Mouse (Mus musculus) adrenal gland, postnatal 14 days (tissue): ENCODE data around the gene Galns. TPM values are rescaled to one million over a fixed set of nuclear protein-coding genes. Genes with fewer than 3 reads are reported as not detected.

Experiments
- DNase-seq: peaks from one replicate; pipeline ENCODE4 v3.0.0; 2021; ENCODE audit warnings: mixed read lengths
- total RNA-seq: library from RNA; stranded (reverse); gene quantifications from 2 replicates; pipeline ENCODE4 v1.2.3, GENCODE M21; 2021

The Galns gene
- total RNA-seq, 1 experiment from 2014 or later: 5.4 TPM

DNA sequence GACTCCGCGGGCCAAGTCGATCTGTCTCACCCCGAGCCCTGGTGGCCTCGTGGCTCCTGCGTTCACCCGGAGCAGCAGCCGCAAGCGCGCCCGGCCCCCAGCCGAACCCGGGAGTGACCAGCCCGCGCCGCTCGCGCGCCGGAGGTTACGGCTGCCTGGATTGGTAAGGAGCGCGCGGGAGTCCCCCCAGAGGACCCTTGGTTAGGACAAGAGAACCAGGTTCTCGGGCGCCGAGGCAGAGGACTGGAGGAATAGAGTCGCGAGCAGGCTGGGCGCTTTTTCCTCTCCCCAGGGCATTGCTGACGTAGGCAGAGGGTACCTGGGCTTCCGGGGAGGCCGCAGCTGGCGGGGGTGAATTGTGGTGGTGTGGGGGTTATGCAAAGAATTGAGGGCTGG, 43.2 kb downstream of the Galns start:
- DNase-seq: peak; percentile 57

DNA sequence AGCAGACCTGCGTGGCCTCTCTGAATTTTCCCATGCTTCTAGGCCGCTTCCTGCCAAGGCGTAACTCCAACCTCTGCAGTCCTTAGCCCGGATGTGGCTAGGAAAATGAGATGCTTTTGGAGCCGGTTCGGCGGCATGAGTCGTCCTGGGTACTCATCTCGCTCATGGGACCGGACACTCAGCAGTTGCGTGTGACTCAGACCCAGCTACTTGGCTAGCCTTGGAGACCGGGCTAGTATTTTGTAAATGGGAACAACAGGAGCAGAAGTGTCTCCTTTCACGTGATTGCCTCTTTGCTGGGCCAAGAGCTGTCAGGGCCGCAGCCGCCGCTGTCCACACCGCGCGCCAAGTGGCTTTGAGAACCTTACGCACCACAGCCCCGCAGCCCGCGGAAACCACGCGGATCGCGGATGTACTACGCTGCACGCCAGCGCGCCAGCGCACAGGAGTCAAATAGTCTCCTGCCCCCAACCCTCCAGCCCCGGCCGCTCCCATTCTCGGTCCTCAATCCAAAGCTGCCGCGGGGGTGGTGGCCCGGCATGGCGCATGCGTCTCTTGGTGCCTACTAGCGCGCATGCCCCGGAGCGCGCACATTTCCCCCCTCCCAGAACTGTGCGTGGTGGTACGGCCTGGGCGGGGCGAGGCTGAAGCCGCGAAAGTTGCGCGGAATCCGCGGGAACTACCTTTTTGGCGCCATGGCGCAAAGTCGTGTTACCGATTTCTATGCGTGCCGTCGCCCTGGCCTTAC, 43.7 kb downstream of the Galns start, which contains the start of gene Cdt1:
Gene Cdt1, plus strand, starts transcription at position 655 of the 748 bp plus-strand sequence.
- DNase-seq: peak; percentile 97

DNA sequence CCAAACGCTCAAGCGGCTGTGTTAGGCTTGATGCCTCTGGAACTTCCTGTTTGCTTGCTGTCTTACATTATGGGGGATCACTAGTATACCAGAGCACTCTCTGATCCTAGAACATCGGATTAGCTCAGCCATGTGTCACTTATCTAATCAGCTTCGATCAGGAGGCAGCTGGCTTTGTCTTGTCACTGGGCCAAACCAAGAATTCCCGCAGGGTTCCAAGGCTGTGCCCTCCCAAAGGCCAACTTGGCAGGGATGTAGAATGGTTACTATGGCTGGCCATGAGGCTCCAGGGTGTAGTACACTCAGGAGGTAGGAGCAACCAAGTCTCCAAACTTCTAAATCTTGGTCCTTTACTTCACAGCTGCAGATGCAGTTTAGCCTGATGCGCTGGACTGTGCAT, 44.5 kb downstream of the Galns start:
- DNase-seq: peak; percentile 72

DNA sequence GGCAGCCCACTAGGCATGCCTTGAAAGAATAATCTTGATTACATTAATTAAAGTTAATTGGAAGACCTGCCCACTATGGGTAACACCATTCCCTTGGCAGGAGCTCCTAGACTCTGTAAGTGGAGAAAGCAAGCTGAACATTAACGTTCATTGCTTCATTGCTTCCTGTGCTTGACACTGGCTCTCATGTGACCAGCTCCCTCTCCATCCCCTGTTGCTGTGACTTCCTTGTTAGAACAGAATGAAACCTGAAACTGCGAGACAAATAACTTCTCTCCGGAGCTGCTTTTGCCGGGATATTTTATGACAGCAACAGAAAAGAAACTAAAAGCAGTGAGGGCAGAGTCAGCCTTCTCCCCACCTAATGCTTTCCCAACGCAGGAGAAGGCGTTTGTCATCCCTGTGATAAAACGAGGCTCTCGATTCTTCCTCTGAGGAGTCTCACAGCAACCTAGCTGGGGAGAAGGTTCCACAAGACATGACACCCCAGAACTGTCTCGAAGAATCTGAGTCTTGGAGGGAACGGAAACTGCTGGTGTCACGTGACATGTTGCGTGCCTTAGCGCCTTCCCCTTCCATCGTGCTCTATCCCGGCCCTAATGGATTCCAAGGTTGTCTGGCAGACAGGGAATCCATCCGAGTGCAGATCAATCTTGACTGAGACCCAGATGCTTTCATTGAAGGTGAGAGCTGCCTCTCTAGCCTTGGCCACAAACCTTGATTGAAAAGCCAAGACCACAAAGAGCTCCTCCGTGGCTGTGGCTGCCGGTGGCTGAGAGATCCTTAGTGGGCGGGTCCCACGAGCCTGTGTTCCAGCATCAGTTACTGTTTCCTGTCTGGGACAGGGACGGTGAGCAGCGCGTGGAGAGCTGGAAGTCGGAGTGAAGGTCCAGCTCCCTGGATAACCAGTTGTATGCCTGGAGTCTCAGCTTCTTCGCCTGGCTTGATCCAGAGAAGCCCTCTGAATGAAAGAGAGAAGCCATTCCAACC, 46.6 kb downstream of the Galns start:
- no peak for DNase-seq

DNA sequence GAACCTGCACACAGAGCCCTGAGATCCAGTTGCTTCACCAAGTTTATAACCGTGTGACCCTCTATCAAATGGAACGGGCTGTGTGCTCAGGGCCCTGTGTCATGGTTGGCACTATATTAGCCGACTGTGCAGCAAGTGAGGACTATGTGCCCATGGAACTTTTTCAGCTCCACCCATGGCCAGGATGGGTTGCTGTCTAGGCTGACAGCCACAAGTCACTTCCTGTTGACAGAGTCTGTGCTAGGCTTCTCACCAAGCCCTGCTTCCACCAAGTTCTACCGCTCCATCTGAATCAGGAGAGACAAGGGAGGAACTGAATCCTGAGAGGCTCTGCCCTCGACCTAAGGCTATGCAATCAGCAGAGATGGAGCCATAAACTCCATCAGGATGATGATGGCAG, 50.1 kb downstream of the Galns start:
- no peak for DNase-seq

DNA sequence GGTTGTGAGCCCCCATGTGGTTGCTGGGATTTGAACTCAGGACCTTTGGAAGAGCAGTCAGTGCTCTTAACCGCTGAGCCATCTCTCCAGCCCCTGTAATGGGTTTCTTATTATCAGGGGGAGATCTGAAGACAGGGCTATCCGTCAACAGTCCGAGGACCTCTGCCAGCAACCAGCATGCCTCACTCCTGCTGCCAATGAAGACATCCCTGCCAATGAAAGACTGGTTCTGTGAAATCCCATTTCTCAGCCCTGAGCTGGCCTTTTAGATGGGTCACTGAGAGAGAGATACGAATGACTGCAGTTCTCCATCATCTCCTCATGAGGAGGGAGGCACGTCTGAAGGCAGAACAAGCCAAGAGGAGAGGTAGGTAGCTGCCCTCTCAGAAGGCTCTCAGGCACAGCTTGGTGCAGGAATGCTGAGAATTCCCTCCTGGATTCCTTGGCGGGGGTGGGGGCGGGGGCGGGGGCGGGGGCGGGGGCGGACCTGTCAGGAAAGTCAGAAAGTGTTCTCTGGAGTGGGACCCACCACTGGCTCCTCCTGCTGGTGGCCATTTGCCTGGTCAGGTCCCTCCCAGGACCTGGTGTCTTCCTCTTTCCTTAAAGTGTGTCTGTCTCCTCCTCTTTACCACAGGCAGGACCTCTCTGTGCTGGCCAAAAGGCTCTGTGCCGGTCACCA, 52.5 kb downstream of the Galns start:
- DNase-seq: no peak

DNA sequence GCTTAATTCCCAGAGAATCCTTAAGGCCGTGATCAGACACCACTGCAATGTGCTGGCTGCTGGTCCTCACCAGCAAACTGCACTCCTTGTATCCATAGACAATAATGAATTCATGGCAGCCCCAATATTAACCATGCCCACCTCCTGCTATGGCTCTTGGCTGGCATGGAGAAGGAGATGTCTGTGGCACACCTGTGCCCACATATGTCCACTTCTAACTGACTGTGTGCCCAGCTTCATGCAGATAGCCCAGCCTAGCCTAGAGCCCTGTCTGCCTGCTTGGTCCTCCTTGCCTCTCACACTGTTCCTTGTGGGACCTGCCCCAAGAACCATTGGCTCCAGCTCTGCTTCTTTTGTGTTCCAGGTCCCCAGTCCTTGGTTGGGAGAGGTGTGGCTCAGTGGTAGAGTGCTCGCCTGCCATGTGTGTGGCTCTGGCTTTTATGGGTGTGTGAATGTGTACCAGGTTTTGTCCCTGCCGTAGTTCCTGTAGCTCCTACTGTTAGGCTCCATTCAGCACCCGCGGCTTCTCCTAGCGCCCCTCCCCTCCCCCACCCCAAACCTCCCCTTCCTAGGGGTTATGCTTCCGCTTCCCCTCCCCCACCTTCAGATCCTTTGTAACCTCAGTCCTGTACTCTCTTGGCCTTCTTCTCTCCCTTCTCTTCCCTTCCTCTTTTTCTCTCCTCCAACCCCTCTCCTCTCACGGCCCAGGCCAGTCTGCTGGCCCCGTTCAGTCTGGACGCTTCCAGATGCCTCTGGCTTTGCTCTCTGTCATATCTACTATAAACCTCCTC, 53.8 kb downstream of the Galns start:
- DNase-seq: no peak

DNA sequence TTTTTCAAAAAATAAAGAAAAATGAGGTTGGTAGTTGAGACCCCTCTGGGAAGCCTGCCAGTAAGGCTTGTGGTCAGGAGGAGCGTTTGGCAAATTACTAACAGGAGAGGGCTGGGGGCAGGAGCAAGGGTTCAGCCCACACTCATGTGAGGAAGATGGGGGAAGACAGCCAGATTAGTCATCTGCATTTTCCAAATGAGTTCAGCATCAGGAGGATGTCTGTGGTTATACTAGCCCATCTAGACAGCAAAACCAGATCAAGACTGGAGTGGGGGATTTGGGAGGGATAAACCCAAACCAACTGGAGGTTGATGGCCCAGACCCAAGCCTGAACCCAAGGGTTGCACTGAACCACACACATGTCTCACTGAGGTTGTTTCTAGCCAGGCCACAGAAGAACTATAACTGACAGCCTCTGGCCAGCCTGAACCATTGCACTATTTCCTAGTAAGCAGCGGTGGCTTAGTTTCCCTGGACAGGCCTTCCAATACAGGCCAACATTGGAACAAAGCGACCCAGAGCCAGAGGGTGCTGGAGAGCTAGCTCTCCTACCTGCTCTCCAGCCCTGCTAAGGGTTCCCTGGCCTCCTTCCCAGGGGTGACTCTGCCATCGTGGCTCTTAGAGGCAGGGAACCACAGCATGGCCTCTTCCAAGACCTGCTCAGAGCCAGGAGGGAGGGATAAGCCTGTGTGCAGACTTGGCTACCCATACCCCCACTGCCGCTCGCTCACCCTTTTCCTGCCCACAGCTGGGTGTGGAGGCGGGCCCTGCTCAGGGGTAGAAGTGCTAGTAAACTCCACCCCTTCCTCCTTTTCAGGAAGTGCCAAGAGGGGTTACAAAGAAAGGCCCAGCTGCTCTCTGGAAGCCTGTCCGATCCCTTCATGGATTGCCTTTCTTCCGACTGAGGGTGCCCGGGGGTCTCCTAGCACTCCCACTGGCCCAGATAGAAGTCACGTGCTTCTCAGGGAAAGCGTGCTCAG, 54.9 kb downstream of the Galns start:
- DNase-seq: peak; percentile 81

DNA sequence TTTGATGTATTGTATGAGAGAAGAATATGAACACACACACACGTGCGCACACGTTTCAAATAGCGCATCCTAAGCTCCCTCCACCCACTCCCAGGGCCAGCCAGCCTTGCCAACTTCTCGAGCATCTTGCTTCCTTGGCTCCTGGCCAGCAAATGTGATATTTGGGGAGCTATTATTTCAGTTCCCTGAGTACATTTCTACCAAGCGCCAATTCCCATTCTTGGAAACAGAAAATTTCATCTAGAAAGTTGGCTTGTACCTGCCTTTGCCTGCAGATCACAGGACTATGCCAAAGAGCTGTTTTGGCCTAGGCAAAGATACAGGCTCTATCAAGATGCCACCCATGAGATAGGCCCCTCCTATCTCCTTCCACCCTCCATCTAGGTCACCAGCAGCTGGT, 56.5 kb downstream of the Galns start:
- DNase-seq: no peak

DNA sequence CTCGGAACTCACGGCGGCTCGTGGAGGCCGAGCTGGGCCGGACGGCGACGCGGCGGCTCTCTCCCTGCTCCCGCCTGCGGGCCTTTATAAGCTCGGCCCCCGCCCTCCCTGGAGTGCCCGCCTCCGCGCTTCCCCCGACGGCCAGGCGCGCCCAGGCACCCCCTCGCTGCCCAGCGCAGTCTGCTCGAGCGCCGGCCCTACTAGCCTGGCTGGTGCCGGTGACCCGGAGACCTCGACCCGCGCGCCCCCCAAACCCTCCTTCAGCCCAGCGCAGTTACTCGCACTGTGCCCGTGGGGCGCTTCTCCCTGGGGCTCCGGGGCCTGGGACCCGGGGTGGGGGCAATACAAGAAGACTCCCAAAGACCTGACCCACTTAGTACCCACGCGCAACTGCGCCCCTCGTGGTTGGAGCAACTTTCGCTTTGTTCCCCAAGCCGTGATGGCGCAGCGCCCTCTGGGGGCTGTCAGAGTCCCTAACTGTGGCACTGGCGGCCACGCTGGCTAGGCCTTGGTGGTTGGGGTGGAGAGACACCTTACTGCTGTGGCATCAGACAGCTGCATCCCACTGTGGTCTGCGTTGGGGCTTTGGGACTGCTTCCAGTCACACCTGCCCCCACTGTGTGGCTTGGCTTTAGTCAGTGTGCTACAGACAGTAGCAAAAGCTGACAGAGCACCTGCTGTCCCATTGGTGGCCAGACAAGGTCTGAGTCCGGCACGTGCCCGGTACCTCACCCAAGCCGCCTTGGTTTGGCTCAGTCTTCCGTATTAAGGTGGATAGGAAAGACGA, 59.8 kb downstream of the Galns start, which contains the start of gene Piezo1:
Gene Piezo1, minus strand, starts transcription at position 65 of the 787 bp plus-strand sequence.
- peak; percentile 96 for DNase-seq

DNA sequence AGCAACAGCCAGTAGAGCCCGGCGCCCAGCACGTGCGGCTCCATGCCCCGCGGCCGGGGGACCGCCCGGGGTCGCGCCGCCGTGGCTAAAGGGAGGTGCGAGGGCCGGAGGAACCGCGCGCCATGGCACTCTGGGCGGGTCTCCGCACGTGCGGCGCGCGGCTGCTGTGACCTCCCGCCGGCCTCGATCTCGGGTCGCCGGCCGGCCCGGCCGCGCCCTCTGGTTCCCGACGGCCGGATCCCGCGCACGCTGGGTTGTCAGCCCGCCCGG, 60.3 kb downstream of the Galns start:
- DNase-seq: no peak

DNA sequence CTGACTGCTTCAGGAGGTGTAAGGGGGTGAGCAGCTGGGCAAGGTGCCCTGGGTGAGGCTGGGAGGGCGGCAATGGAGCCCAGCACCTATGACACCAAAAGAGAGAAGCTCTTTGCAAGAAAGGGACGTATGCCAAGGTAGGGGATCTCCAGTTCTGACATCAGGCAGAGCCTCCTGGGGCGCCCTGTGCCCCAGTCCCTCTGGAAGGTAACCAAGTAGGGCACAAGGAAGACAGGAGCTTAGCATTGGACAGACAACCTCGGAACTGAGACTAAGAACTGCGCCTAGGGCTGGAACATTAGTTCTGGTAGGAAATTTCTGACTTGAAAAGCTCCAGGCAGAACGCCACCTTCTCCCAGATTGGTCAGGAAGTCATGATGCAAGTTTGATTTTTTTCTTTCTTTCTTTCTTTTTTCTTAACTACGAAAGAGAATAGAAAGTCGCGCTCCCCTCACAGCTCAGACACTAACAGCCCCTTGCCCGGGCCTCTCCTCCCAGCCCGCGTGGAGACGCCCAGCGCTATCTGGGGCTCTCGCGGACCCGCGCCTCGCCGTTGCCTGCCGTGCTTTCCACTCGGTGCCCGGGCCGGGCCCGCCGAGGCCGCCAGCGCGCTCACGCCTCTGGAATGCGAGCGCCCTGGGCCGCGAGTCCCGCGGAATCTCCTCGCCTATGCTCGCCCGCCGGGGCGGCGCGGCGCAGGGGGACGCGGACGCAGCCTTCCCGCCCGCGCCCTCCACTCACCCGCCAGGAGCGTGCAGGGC, 60.8 kb downstream of the Galns start:
- DNase-seq: peak; percentile 77

DNA sequence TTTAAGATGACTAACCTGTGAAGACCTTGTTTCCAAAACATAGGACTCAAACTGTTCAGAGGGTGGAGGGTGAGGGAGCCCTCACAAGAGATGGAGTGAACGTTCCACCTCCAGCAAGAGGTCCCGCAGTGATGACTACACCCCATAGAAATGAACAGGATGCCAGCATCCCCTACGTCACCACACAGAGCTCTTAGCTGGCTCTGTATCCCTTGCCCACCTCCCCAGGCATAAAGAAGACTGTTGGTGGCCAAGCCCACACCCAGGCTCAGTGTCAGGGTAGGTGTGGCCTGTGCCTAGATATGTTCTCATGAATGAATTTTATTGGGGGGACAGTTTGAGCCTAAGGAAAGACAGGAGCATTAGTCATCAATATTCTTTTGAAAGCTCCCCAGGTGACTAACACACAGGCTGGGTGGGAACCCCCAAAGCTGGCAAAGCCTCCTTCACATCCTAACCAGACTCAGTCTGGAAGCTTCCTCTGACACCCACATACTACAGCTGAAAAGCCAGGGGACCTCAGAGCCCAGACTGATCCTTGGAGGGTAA, 62.3 kb downstream of the Galns start:
- no peak for DNase-seq

DNA sequence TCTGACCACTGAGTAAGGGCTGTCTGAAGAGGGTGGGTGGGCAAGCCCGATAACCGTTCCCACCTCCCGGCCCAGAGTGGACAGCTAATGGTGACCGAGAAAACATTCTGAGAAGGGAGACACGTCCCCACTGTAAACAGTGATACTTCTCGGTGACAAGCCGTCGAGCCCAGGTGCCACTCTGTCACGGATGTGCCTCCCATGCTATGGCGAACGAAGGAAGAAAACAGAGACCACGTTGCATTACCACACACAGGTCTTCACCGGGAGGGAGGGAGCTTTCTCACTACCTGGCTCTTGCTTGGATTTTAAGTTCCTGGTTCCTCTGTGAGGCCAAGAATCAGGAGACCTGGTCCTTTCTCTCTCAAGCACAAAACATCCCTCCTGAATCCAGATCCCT, 62.9 kb downstream of the Galns start:
- no peak for DNase-seq

DNA sequence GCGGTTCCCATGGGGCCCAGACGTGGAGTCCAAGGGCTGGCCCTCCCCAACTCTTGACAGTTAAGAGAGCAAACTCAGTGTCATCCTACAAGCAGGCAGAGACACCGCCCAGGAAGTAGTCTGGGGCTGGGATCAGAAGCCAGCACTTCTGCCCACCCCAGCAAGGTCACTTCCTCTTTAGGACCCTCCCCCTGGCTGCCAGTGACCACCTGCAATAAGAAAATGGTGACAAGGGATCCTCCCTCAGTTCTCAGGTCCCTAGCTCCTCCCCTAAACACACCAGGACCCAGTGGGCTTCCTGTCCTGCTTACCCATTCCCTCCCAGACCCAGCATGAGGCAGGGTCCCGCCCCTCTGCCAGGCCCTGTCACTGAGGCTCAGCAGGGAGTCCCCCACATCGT, 63.4 kb downstream of the Galns start:
- DNase-seq: peak; percentile 47

DNA sequence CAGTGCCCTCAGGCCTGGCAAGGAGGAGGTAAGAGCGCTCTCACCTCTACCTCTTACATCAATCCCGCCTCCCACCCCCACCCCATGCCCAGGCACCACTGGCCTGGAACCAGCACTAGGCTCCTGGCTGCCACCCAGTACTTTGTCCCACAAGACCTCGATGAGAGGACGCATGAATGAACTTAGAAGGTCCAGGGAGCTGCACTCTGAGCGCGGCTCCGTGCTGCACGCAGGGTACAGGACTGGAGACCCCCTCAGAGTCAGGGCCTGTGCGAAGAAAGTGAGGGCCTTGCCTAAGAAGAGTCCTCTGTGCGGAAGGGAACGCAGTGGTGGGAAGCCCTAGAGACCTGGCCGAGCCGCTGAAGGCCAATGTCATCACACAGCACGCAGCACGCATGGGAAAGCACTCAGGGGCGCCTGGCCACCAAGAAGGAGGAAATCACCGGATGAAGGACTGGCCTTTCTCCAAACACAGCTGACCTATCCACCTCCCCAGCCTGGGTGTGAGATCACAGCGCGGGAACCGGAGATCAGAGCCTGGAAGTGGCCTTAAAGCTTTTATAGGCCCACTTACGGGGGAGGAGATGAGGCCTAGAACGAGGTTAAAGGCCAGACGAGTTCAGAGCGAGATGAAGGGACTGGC, 64.3 kb downstream of the Galns start:
- peak; percentile 75 for DNase-seq

DNA sequence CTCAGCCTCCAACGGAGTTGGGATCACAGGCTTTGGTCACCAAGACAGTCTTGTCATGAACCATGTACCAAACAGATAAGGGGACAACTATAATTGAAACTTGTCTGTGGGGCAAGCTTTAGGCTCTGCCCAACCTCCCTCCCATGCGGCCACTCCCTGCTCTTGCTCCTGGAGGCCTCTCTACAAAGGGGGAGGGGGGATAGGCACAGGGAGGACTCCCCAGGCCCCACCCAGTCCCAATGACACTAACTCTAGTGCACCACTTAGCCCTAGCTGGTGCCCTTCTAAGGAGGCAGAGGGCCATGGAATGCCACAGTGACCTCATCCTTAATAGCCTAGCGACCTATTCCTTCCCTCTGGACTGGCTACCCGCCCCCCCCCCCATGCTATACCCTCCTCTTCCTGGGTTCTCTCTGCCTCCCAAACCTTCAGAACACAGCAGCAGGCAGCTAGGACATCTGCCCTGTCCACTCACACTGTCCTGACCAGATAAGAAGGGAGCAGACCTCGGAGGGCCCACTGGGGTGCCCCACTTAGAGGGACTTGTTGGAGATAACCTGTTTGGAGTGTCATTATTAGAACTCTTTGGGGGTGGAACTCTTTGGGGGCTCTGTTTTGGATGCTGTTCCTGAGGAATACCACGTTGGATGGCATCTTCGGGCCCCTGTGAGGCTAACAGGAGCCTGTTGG, 65.1 kb downstream of the Galns start:
- no peak for DNase-seq

DNA sequence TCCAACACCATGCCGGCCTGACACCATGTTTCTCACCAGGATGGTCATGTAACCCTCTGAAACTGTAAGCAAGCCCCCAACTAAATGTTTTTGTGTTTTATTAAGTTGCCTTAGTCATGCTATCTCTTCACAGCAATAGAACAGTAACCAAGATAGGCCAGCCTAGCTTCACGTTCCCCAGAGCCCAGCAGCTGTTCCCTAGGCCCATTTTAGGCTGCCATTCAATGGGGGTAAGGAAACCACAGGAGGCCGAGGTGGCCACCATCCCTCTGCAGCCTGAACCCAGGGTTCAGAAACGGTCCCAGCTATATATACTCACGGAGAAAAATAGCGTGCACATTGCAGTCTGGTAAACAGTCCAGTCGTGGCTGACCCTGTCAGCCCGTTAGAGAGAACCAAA, 67.1 kb downstream of the Galns start:
- no peak for DNase-seq
